Mouse (Mus musculus) right cerebral cortex, postnatal 36 days (tissue): ENCODE data around the gene Vmn1r171.
"Not testable (repeated sequence)": the region's sequence is repeated elsewhere in the genome, so short reads cannot be mapped to it uniquely, and the experiment has no call there.

ENCODE experiments used
- DNase-seq, 2 experiments: peaks; one replicate each; pipeline ENCODE4 v3.0.0; 2022; ENCODE audit warnings: low spot score in 2 of 2, mixed read lengths in 1 of 2

Gene Vmn1r171

GRCm38 (mm10) chr7:23630422-23630821, at the start of gene Vmn1r171:
Gene Vmn1r171 (plus strand): TSS chr7:23630722.
- no peak for DNase-seq

GRCm38 (mm10) chr7:23605875-23606274, 24.6 kb upstream of the Vmn1r171 start, which contains the start of gene Vmn1r170:
Gene Vmn1r170 (plus strand): TSS chr7:23606175.
- not testable (repeated sequence) for DNase-seq

- DNase-seq = no peak
Observed at GRCm38 (mm10) chr7:23658016-23658415, 27.5 kb downstream of the Vmn1r171 start, which contains the start of gene Vmn1r172. Gene Vmn1r172 (plus strand): TSS chr7:23658316.
